Mouse (Mus musculus) hindbrain, embryonic 14.5 days (tissue): ENCODE results near the gene Efcab6. TPM values are rescaled to one million over a fixed set of nuclear protein-coding genes. Genes with fewer than 3 reads are reported as not detected.

ENCODE experiments used
- ATAC-seq: fragments of 200-750 bp; cut with Nextera tagmentation; 2 replicates; pipeline ENCODE4 v1.8.0; 2017; ENCODE audit warnings: moderate number of reproducible peaks, mild to moderate bottlenecking, moderate TSS enrichment, moderate library complexity; ENCODE audit not compliant: low FRiP score
- DNase-seq: peaks from one replicate; pipeline ENCODE4 v3.0.0-alpha.2; 2015; ENCODE audit warnings: low spot score
- H3K27ac ChIP-seq: fragments of 300-500 bp; sonication (generic); 2 replicates; pipeline ENCODE4 v1.5.1; 2014; ENCODE audit warnings: mild to moderate bottlenecking, moderate library complexity
- H3K27me3 ChIP-seq: fragments of 300-500 bp; sonication (generic); 2 replicates; pipeline ENCODE4 v1.6.1; 2014; ENCODE audit warnings: mild to moderate bottlenecking, low read length, mixed read lengths; ENCODE audit not compliant: control insufficient read depth, insufficient read depth
- H3K36me3 ChIP-seq: fragments of 300-500 bp; sonication (generic); replicated peaks from 2 replicates; pipeline ENCODE4 v1.6.1; 2014; ENCODE audit not compliant: control insufficient read depth, insufficient read depth
- H3K4me1 ChIP-seq: fragments of 300-500 bp; sonication (generic); replicated peaks from 2 replicates; pipeline ENCODE4 v1.6.1; 2014; ENCODE audit warnings: antibody characterized with exemption, low read length, mixed read lengths; ENCODE audit not compliant: control insufficient read depth, insufficient read depth
- H3K4me2 ChIP-seq: fragments of 300-500 bp; sonication (generic); replicated peaks from 2 replicates; pipeline ENCODE4 v1.6.1; 2014; ENCODE audit warnings: mild to moderate bottlenecking, moderate library complexity
- H3K4me3 ChIP-seq: fragments of 300-500 bp; sonication (generic); replicated peaks from 2 replicates; pipeline ENCODE4 v1.5.1; 2014; ENCODE audit warnings: mild to moderate bottlenecking, low read length
- H3K9ac ChIP-seq: fragments of 300-500 bp; sonication (generic); 2 replicates; pipeline ENCODE4 v1.6.1; 2014
- H3K9me3 ChIP-seq: fragments of 300-500 bp; sonication (generic); 2 replicates; pipeline ENCODE4 v1.6.1; 2016; ENCODE audit warnings: low read length; ENCODE audit not compliant: control insufficient read depth
- WGBS: fragments of 180-500 bp; shearing (Covaris S2); extraction: QIAGEN DNeasy Blood & Tissue Kit; methylation state at CpG from one replicate; pipeline ENCODE4 v1.1.7; 2014; 5-methylcytosine and 5-hydroxymethylcytosine counted together
- polyA plus RNA-seq: library from polyadenylated mRNA; unstranded; fragments of >200 nt; fragmentation: Nextera tagmentation; extraction: Ambion mirVana; gene quantifications from 2 replicates; pipeline ENCODE4 v1.2.1, GENCODE M21; 2014

Gene Efcab6
- polyA plus RNA-seq, 1 experiment from 2014 or later: 0.88 TPM

DNA sequence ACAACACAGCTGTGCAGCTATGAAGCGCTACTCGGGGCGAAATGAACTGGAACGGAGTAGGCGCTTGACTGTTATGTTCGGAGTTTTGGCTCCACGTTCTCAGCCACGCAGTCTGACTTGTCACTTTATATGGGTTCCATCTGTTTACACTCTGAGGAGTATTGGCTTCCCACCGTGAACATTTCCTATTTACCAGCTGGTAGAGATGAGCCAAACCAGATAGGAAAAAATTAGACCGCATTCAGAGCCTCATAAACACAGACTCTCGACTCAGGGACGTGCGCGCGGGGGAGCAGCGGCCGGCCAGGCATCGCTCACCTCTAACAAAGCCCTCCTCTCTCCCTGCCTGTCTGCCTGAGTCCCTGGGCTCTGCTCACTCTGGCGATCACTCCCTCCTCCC, 67.1 kb downstream of the Efcab6 start:
- ATAC-seq (peak; percentile 76), DNase-seq (peak; percentile 66)
- Histone ChIP-seq H3K9ac (no peak overlapping the region), H3K27ac (peak overlapping the region; percentile 57; the same call in 1 of the 2 replicates), H3K4me2 (peak overlapping the region; percentile 44), H3K9me3 (no peaks in the 10 kb centered on the region), H3K27me3 (no peaks in the 10 kb centered on the region), H3K4me1 (peaks cover 12% of the 10 kb centered on the region), H3K36me3 (no peaks in the 10 kb centered on the region), H3K4me3 (no peak overlapping the region)
- 5% methylated on average over 19 of the region's 19 CpGs for WGBS

GRCm38 (mm10) chr15:83997550-83997949, 67.6 kb downstream of the Efcab6 start:
- Histone ChIP-seq H3K4me3 (no peak overlapping the region), H3K9ac (no peak overlapping the region), H3K4me2 (peak overlapping the region; percentile 44), H3K9me3 (no peaks in the 10 kb centered on the region), H3K4me1 (peaks cover 12% of the 10 kb centered on the region), H3K27me3 (no peaks in the 10 kb centered on the region), H3K36me3 (no peaks in the 10 kb centered on the region), H3K27ac (peak overlapping the region; percentile 57; the same call in 1 of the 2 replicates)
- no peak for ATAC-seq
- WGBS: 11% methylated on average over 4 of the region's 4 CpGs
- DNase-seq: no peak

GRCm38 (mm10) chr15:83996864-83997263, 68.3 kb downstream of the Efcab6 start:
- WGBS: 45% methylated on average over 7 of the region's 7 CpGs
- peaks cover 12% of the 10 kb centered on the region for H3K4me1 ChIP-seq
- H3K27ac ChIP-seq: peak overlapping the region; percentile 74
- DNase-seq (no peak), ATAC-seq (0 out of 2 replicates have a peak, but pooled peaks have one; percentile 36)
- no peaks in the 10 kb centered on the region for H3K36me3 ChIP-seq
- H3K9me3 ChIP-seq: no peaks in the 10 kb centered on the region
- H3K27me3 ChIP-seq: no peaks in the 10 kb centered on the region; the same call in 1 of the 2 replicates
- no peak overlapping the region for H3K4me3 ChIP-seq
- peak overlapping the region; percentile 6; the same call in 1 of the 2 replicates for H3K9ac ChIP-seq
- no peak overlapping the region for H3K4me2 ChIP-seq

DNA sequence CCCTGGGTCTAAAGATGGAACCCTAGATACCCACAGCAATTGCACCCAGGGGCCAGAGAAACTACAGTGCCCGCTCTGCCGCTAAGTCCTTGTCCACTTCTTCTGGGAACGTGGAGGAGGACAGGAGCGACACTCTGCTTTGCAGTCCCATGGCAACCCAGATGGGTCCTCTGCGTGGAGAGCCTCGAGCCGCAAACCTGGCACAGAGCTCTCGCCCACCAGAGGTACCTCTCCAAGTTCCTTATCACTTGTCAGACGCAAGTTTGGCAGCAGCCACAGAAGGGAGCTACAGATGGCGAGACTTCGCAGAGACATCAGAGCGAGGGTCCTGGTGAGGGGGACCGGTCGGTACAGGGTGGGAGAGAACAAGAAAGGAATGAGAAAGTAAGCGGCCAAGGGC, 73.0 kb downstream of the Efcab6 start:
- Histone ChIP-seq H3K36me3 (no peaks in the 10 kb centered on the region), H3K4me2 (no peak overlapping the region), H3K4me3 (no peak overlapping the region), H3K27me3 (no peaks in the 10 kb centered on the region; the same call in 1 of the 2 replicates), H3K9ac (no peak overlapping the region), H3K4me1 (peaks cover 10% of the 10 kb centered on the region), H3K27ac (no peak overlapping the region), H3K9me3 (no peaks in the 10 kb centered on the region)
- WGBS: 84% methylated on average over 15 of the region's 15 CpGs
- DNase-seq: no peak
- no peak for ATAC-seq

DNA sequence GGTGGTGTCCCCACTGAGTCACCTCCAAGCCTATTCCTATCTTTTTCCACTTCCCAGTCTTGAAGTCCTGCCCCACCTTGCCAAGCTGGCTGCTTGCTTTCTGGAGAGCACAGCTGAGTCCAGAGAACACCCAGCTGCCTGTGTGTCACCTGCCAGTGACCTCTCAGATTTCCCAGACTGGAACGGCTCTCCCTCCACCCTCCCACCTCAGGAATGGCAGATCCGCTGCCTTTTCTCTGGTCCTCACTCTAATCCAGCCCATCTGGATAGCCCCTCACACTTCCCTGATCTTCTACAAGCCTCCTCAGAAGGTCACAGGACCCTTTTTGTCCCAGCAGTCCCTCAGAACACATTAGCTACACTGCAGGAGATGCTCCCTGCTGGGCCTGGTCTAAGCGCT, 73.7 kb downstream of the Efcab6 start:
- DNase-seq (no peak), ATAC-seq (no peak)

GRCm38 (mm10) chr15:83989241-83989640, 75.9 kb downstream of the Efcab6 start:
- Histone ChIP-seq H3K9ac (no peak overlapping the region), H3K9me3 (no peaks in the 10 kb centered on the region), H3K4me1 (0 out of 2 replicates have a peak, but pooled peaks cover 4% of the 10 kb centered on the region), H3K27ac (no peak overlapping the region), H3K36me3 (no peaks in the 10 kb centered on the region), H3K4me2 (no peak overlapping the region), H3K27me3 (no peaks in the 10 kb centered on the region; the same call in 1 of the 2 replicates), H3K4me3 (no peak overlapping the region)
- DNase-seq (no peak), ATAC-seq (no peak)
- WGBS: 91% methylated on average over 5 of the region's 5 CpGs

More for the DNA sequence above, 73.7 kb downstream of the Efcab6 start:
- Histone ChIP-seq H3K4me1 (peaks cover 5% of the 10 kb centered on the region; the same call in 1 of the 2 replicates), H3K9ac (no peak overlapping the region), H3K9me3 (no peaks in the 10 kb centered on the region), H3K4me2 (no peak overlapping the region), H3K27ac (no peak overlapping the region), H3K27me3 (no peaks in the 10 kb centered on the region; the same call in 1 of the 2 replicates), H3K4me3 (no peak overlapping the region), H3K36me3 (no peaks in the 10 kb centered on the region)
- 3% methylated on average over 3 of the region's 3 CpGs for WGBS

DNA sequence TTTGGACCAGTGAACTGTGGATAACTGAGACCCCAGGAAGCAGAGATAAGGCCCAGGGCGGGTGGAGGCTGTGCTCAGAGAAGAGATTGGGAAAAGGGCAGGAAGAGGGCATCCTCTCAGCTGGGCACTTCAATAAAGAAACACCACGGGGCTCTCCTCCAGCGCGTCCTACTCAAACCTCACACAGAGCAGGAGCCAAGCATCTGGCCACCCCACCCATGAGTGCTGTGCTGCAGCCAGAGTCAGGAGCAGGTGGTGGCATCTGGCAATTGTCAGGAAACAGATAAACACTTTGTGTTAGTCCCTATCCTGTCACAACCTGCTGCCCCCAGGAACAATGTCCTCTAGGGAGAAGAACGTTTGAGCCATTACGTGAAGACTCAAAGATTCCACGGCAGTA, 77.1 kb downstream of the Efcab6 start:
- H3K27me3 ChIP-seq: no peaks in the 10 kb centered on the region; the same call in 1 of the 2 replicates
- DNase-seq (no peak), ATAC-seq (no peak)
- no peaks in the 10 kb centered on the region for H3K9me3 ChIP-seq
- H3K4me2 ChIP-seq: no peak overlapping the region
- 0 out of 2 replicates have a peak, but pooled peaks cover 4% of the 10 kb centered on the region for H3K4me1 ChIP-seq
- no peak overlapping the region for H3K4me3 ChIP-seq
- H3K9ac ChIP-seq: no peak overlapping the region
- no peaks in the 10 kb centered on the region for H3K36me3 ChIP-seq
- 25% methylated on average over 7 of the region's 7 CpGs for WGBS
- no peak overlapping the region for H3K27ac ChIP-seq

GRCm38 (mm10) chr15:83982186-83982936, 82.8 kb downstream of the Efcab6 start:
- Histone ChIP-seq H3K27me3 (no peaks in the 10 kb centered on the region), H3K9ac (no peak overlapping the region), H3K27ac (no peak overlapping the region), H3K4me1 (no peaks in the 10 kb centered on the region), H3K4me2 (no peak overlapping the region), H3K36me3 (no peaks in the 10 kb centered on the region), H3K4me3 (no peak overlapping the region), H3K9me3 (no peaks in the 10 kb centered on the region)
- no peak for DNase-seq
- ATAC-seq: no peak
- 67% methylated on average over 14 of the region's 14 CpGs for WGBS

GRCm38 (mm10) chr15:83978865-83979264, 86.3 kb downstream of the Efcab6 start:
- ATAC-seq: no peak
- 52% methylated on average over 6 of the region's 6 CpGs for WGBS

More at GRCm38 (mm10) chr15:83978865-83979264, 86.3 kb downstream of the Efcab6 start:
- no peak overlapping the region for H3K4me3 ChIP-seq
- no peak for DNase-seq
- no peaks in the 10 kb centered on the region for H3K4me1 ChIP-seq
- H3K9me3 ChIP-seq: no peaks in the 10 kb centered on the region
- no peak overlapping the region for H3K27ac ChIP-seq
- no peak overlapping the region for H3K4me2 ChIP-seq
- H3K9ac ChIP-seq: no peak overlapping the region
- no peaks in the 10 kb centered on the region for H3K36me3 ChIP-seq
- H3K27me3 ChIP-seq: no peaks in the 10 kb centered on the region
